Mouse (Mus musculus): ENCODE measurements around the gene Pigo.

Gene Pigo

DNA sequence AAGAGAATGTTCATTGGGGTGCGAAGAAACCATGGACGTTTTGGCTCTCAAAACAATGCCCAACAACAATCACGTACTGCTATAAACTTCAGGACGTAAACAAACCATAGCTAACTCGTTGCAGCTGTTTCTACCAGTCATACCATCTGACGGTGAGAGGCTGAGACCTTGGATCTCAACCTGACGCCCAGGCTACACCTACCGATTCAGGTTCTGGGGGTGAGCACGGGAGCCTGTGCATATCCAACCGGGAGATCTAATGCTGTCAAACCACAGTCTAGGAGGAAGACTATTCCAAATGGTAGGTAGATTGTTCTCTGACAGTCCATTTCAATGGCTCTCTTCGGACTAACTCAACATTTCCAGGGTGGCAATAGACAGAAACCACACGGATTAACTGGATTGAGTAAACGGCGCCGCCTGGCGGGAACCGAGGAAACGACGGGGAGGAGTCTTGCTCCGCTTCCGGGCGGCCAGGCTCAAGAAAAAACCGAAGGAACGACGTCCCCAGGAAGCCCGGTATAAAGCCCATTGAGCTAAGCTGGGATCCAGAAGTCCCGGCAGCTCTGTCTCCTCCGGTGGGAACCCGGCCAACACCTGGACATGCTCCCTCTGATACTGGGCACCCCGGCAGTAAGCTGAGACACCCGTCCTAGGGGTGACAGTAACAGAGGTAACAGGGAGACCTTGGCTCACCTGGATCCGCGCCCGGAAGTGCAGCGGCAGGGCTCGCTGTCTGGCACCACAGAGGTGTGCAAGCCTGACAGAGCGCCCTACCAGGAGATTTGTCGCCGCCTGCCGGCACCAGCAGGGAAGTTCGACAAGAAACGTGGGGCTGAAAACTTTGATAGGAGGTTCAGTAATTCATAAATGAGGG, at the start of gene Pigo:
Gene Pigo (minus strand): TSS at position 736 of the 877 bp plus-strand sequence.
- in situ Hi-C loops (cut with MboI, MseI), result loop anchor here (5.0 to 25.0 kb wide), 3 partner anchors 537 to 1463 kb away; partner anchors contain the start of genes Creb3, Dnaic1, Fam219a and Glipr2

DNA sequence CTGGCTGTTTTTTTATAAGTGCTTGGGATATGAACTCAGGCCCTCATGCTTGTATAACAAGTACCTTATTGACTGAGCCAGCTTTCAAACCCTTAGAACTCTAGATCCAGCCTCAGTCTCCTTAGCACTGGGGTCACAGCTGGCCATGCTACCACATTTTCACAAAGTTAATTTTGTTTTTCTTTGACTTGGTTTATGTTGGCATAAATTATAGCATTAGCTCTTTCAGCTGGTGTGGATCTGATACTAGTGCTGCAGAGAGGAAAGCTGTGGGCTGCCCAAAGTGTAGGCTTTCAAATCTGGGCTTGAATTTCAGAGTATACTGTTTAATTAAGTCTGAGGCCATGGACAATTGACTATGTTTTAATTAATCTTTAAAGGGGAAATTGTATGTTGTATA, 49.3 kb upstream of the Pigo start:
- in situ Hi-C loops (cut with MboI, MseI), result no loop called here

DNA sequence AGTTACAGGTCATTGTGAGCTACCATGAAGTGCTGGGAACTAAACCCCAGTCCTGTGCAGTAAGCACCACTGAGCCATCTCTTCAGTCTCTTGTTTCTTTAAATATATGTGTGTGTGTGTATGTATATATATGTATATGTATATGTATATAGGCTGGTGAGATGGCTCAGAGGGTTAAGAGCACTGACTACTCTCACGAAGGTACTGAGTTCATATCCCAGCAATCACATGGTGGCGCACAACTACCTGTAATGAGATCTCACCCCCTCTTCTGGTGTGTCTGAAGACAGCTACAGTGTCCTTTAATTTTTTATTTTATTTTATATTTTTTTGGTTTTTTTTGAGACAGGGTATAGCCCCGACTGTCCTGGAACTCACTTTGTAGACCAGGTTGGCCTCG, 39.9 kb upstream of the Pigo start:
- in situ Hi-C loops (cut with MboI, MseI), result no loop called here

DNA sequence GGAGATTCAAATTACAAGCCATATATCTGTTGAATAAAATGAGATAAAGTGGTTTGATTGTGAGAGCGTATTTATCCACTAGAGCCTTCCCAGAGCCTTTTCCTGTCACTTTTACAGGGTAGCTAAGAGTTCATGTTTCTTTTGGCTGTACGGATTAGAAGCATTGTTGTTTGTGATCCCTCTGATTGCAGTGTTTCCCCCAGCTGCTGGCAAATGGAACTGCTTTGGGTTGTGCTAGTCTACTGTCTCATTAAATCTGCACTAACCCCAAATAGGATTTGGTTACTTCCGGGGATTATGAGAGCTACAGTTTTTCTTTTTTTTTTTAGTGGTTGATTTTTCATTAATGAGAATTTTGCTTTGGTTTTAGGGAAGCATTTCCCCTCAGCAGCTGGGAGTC, 34.7 kb upstream of the Pigo start:
- in situ Hi-C loops (cut with MboI, MseI), result no loop called here

DNA sequence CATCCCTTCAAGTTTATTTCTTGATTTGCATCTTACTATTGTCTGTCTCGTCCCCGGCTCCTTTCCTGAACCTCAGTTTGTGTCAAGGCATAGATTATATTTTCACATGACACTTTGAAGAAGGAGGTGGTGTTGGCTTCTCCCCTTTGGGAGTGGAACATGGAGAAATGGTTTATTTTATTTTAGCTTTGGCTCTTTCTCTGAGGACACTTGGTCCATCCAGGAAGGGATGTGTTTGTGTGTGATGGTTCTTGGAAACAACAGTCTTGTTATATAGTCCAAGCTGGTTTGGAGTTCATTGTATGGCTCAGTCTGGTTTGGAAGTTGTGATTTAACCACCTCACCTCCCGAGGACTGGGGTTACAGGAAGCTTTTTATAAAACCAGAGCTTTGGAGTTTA, 34.1 kb upstream of the Pigo start:
- in situ Hi-C loops (cut with MboI, MseI), result no loop called here

DNA sequence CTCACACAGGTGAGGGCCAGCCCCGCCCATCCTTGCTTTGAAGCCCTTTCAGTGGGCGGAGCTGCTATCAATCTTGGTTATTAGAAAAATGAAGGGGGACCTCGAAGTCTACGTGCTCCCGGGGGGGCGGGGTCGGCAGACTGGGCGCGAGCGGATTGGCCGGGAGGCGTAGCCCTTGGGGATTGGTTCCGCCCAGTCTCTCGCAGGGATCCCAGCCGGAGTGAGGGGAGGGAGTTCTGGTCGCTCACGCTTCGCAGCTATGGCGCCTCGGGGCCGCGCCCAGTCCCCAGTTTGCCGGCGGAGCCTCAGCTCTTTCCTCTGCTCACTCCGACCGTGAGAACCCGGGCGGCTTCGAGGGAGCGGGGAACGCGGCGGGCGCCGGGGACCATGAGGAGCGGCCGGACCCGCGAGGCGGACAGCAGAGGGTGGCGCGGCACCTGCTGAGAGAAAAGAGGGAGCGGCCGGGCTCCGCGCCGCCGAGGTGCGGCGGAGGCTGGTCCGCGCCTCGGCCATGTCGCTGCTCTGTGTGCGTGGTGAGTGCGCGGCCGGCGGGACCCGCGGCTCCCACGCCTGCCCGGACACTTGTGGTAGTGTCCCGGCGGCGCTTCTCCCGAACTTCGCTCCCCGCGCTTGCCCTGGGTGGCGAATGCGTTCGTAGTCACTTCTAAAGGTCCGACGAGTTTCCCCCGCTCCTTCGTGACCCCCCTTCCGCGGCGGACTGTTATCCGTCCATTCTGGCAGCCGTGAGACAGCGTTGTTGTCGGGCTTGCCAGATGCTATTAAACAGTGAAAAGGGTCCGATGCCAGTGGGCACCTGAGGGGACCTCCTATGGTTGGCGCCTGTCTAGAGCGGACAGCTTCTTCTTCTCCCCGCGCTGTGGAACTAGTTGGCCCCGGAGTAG, 33.4 kb upstream of the Pigo start, which contains the start of gene Unc13b:
Gene Unc13b (plus strand): TSS at position 201 of the 902 bp plus-strand sequence.
- in situ Hi-C loops (cut with MboI, MseI), result no loop called here

DNA sequence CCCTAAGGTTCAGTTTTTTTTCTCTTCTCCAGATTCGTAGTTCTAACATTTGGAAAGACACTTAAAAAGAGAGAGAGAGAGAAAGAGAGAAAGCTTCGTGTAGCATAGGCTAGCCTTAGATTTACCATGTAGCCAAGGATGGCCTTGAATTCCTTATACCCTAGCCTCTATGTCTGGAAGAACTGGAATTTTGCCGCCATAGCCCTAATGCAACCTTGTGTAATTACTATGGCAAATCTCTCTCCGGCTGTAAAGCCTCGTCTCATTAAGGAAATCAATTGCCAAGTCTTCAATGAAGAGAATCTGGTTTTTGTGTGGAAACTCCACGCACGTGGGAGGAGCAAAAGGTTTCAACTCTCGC, 32.8 kb upstream of the Pigo start:
- in situ Hi-C loops (cut with MboI, MseI), result no loop called here

DNA sequence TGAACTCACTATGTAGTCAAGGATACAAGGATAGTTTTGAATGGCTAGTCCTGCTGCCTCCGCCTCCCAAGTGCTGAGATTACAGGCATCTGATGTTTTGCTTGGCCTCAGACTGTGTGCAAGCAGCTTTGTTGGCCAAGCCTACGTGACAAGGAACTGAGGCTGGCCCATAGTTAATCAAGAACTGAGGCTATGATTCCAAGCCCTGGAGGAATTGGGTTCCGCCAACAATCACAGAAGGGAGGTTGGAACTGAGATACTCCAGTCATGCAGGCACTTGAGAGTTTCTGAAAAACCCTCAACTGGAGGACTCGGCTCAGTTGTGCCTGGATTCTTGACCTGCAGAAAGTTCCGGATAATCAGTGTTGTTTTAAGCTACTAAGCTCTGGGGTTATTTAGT, 32.0 kb upstream of the Pigo start:
- in situ Hi-C loops (cut with MboI, MseI), result no loop called here

DNA sequence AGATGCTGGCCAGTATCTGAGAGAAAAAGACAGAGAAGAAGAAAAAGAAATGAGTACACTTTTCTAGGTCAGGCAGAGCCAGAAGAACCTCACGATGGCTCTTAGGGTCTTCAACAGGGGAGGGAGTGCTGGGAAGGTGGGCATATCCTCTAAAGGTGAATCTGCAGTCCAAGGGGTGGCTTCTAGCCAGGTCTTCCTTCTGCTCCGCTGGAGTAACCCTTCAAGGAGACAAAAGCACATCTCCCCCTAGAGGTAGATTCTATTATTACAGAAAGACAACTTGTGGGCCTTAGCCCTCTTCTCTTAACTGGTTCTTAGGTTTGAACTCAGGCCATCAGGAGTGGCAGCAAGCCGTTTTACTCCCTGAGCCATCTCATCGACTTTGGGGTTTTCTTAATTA, 27.0 kb upstream of the Pigo start:
- in situ Hi-C loops (cut with MboI, MseI), result no loop called here

DNA sequence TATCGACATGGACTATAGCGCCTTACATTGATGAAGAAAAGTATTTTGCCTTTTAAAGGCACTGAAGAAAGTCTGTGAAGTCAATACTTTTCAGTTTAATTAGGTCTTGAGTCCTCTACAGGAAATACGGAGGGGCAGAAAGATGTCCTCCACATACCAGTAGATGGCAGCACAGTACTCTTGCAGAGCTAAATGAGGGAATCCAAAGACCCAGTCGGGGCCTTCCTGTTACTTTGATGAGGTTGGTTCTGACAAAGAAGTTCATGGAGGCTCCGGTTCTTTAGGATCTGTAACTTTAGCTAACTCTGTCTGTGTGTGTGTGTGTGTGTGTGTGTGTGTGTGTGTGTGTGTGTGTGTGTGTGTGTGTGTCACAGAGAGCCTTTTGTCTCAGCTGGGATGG, 21.6 kb upstream of the Pigo start:
- in situ Hi-C loops (cut with MboI, MseI), result loop anchor here (10.0 to 25.0 kb wide), 3 partner anchors 378 to 1485 kb away; partner anchors contain the start of genes Dnaic1, Fam166b, Fam219a and Glipr2

DNA sequence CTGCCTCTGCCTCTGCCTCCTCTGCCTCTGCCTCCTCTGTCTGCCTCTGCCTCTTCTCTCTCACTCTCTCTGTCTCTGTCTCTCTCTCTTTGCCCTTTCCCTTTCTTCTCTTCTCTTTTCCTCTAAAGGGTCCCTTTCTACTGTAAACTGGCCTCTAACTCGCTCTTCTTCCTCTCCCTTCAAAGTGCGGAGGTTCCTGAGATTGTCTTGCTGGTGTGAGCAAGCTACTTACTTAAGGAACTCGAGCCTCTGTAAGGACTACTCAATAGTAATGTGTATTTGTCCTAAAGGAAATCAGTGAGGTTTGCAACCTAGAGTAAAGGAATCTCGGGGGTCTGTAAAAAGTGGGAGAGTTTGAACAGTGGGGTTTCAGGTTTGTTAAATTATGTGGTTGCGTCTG, 21.0 kb upstream of the Pigo start:
- in situ Hi-C loops (cut with MboI, MseI), result loop anchor here (10.0 to 25.0 kb wide), 3 partner anchors 378 to 1484 kb away; partner anchors contain the start of genes Dnaic1, Fam166b, Fam219a and Glipr2

DNA sequence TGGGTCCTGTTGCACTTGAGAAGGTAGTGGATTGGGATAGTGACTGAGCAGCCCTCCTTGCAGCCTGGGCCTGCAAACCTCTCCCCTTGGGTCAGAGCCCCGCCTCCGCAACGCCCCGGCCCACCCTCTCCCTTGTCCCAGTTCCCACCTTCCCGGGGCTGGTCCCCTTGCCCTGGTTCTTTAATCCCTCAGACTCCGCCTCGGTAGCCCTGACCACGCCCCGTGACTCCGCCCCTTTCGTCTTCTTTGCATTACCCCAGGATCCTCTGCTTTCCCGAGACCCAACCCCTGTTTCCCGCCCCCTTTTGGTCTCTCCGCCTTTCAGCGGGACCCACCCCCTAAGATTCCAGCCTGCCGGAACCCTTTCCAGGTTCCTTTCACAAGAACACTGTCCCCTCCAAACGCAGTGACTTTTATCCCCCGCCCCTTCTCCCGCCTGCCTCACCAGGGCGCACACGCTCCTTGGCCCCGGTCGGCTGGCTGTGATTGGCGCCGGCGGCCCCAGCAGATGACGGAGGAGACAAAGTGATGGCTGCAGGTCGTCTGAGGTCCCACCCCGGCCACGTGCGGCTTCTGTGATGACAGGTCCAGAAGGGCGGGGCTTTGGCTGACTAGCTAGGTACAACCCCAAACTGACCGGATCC, 20.2 kb upstream of the Pigo start, which contains the start of gene Fam214b:
Gene Fam214b (minus strand): TSS at position 562 of the 644 bp plus-strand sequence.
- in situ Hi-C loops (cut with MboI, MseI), result loop anchor here (10.0 to 25.0 kb wide), 3 partner anchors 379 to 1483 kb away; partner anchors contain the start of genes Dnaic1, Fam166b, Fam219a and Glipr2

DNA sequence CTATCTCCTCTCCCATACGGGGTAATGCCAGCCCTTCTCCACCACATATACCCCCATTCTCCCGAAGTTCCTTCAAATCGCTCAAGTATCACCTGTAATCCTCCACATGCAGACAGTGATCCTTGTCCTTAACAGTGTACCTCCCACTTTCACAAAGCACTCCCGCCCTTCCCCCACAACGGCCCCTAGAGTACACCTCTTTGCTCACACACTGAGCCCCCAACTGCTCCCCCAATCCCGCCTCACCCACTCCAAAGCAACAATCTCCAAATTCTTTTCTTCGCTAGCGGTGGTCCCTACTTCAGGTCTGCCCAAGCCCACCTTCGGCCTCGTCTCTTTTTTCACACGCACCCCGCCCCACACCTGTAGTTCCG, 19.7 kb upstream of the Pigo start:
- in situ Hi-C loops (cut with MboI, MseI), result loop anchor here (10.0 to 25.0 kb wide), 3 partner anchors 380 to 1483 kb away; partner anchors contain the start of genes Dnaic1, Fam166b, Fam219a and Glipr2

DNA sequence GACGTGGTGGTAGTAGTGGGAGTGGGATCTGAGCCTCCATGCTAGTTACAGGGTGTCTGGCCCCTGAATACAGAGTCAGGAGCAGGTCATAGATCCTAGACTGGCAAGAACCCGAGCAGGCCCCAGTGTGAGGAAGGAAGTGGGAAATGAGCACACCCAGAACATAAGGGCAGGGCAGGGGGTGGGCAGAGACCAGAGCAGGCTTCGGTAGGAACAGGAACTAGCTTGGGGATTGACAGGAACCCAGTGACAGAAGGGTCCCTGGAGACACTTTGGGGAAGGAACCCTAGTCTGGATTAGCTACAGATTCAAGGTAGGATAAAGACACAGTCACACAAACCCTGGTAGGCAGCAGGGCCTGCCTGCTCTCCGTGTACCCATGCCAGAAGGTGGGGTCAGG, 19.1 kb upstream of the Pigo start:
- in situ Hi-C loops (cut with MboI, MseI), result loop anchor here (10.0 to 25.0 kb wide), 3 partner anchors 380 to 1482 kb away; partner anchors contain the start of genes Dnaic1, Fam166b, Fam219a and Glipr2

DNA sequence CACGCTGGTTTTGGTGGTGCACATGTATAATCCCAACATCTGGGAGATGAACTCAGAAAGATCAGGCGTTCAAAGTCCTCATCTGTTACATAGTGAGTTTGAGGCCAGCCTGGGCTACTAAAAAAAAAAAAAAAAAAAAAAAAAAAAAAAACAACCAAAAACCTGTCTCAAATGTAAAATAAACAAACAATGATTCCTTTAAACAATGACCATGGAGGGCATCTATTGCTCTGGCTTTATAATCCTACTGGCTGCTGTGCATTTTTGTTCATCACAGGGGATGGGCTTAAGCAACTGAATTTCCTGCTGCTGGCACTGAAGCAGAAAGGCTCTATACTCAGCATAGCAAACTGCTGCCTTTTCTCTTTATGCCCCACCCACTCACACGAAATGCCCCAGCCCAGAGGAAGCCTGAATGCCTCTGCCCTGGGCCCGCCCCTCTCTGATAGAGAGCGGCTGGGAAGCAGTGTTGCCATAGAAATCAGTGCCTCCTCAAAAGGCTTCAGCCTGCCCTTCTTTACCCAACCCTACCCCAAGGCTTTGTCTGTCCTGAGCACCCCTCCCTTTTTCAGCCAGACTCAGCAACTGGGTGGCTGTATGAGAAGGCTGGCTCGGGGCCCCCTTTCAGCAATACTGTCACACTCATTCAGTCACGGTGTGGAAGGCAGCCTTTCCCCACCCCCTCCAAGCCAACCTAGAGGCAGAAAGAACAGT, 18.2 kb upstream of the Pigo start:
- in situ Hi-C loops (cut with MboI, MseI), result loop anchor here (10.0 to 25.0 kb wide), 3 partner anchors 381 to 1482 kb away; partner anchors contain the start of genes Dnaic1, Fam166b, Fam219a and Glipr2

DNA sequence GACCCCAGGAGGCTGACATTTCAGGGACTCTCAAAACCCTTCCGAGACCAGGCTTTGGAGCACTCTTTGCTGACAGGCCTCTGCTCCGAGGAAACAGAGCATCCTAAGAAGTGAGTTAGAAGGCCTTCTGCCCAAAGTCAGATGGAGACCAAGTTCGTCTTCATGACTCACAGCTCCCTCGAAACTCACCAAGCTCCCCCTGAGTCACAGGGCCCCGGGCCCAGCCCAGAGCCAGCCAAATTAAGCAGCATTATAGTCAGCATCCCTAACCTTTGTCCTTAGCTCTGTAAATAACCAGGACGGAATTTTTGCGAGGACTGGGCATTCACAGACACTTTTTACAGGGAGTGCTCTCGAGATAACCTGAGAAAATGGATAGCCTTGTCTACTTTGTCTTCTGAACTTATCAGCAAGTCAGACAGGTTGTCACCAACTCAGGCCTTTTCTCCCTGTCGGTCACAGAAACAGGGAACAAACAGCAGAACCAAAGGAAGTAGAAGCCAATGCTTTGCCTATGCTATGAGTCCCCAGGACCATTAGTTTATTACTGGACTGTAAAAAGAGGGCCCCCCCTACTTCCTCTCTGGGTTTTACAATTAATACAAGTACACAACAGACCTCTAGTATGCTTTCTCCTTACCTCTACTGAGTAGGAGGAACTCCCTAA, 15.4 kb upstream of the Pigo start:
- in situ Hi-C loops (cut with MboI, MseI), result loop anchor here (10.0 to 25.0 kb wide), 3 partner anchors 384 to 1479 kb away; partner anchors contain the start of genes Dnaic1, Fam166b, Fam219a and Glipr2

DNA sequence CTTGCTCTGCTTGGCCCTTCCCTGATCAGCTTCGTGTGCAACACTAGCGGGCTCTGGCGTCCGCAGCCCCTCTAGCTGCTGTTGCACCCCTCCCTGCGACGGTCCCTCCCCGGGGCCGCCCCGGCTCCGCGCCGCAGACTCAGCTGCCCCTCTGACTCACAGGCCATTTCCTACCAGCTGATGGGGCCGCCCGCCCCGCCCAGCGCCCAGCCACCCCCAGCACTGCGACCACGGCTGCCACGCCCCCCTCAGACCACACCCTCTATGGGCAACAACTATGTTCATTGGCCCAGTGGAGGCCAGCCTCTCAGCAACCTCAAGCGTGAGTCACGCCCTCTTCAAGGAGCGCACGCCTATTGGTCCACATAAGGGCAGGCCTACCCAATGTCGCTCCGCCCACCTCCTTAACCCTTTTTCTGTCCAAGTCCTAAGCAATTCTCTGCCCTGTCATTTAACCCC, 14.5 kb upstream of the Pigo start:
- in situ Hi-C loops (cut with MboI, MseI), result loop anchor here (10.0 to 25.0 kb wide), 3 partner anchors 385 to 1478 kb away; partner anchors contain the start of genes Dnaic1, Fam166b, Fam219a and Glipr2

DNA sequence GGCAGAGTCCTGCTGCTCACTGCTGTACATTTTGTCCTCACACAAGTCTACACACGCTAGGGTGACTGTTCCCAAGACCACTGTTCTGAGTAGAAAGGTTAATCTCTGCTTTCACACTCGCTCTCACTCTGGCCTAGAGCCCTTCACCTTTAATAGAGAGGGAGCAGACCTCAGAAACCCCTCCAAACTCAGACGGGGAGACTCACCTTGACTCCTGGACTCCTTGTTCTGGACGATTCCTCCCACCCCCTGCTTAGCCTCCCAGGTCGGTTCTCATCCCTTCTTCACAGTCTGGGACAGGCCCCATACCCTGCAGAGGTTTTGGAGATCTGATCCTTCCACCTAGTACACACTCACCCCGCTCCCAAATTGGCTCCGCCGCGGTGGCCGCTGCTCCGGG, 14.0 kb upstream of the Pigo start:
- in situ Hi-C loops (cut with MboI, MseI), result loop anchor here (10.0 to 25.0 kb wide), 3 partner anchors 385 to 1477 kb away; partner anchors contain the start of genes Dnaic1, Fam166b, Fam219a and Glipr2

Measured in regulatory T cell (primary cell).